Mouse (Mus musculus) liver, adult 2 months (tissue): ENCODE results near the gene Rims1. TPM values are rescaled to one million over a fixed set of nuclear protein-coding genes. Genes with fewer than 3 reads are reported as not detected.

Experiments used
- DNase-seq: peaks from one replicate; pipeline ENCODE4 v3.0.0-alpha.2; 2011; ENCODE audit warnings: low read depth, low spot score; ENCODE audit errors: extremely low read depth
- H3K27ac ChIP-seq: fragments of 200-500 bp; replicated peaks from 2 replicates; pipeline ENCODE4 v1.5.1; 2012; ENCODE audit warnings: low read depth, mild to moderate bottlenecking, control low read depth, inconsistent platforms, low read length; ENCODE audit not compliant: insufficient read depth
- H3K27me3 ChIP-seq: fragments of 200-500 bp; 2 replicates; pipeline ENCODE4 v1.6.1; 2012; ENCODE audit warnings: mild to moderate bottlenecking, moderate library complexity, low read length, inconsistent platforms; ENCODE audit not compliant: control insufficient read depth, insufficient read depth
- H3K36me3 ChIP-seq: fragments of 200-500 bp; 2 replicates; pipeline ENCODE4 v1.6.1; 2012; ENCODE audit warnings: low read length, inconsistent platforms; ENCODE audit not compliant: control insufficient read depth, insufficient read depth
- H3K4me1 ChIP-seq: fragments of 200-500 bp; 2 replicates; pipeline ENCODE4 v1.6.1; 2011; ENCODE audit warnings: low read length; ENCODE audit not compliant: control insufficient read depth, insufficient read depth
- H3K4me3 ChIP-seq: fragments of 200-500 bp; 2 replicates; pipeline ENCODE4 v1.5.1; 2011; ENCODE audit warnings: low read depth, mild to moderate bottlenecking, control low read depth, low read length, moderate library complexity; ENCODE audit not compliant: insufficient read depth
- H3K79me2 ChIP-seq: fragments of 200-500 bp; 2 replicates; pipeline ENCODE4 v1.6.1; 2012; ENCODE audit warnings: inconsistent platforms, mild to moderate bottlenecking, low read length, moderate library complexity; ENCODE audit not compliant: control insufficient read depth, insufficient read depth
- H3K9ac ChIP-seq: fragments of 200-500 bp; 2 replicates; pipeline ENCODE4 v1.6.1; 2012; ENCODE audit warnings: low read depth, mild to moderate bottlenecking, control low read depth, inconsistent platforms, low read length
- CTCF ChIP-seq: fragments of 200-500 bp; IDR thresholded peaks from 2 replicates; pipeline ENCODE4 v1.5.1; 2011; ENCODE audit warnings: low read depth, low read length, control low read depth
- POLR2A ChIP-seq: fragments of 200-500 bp; IDR thresholded peaks from 2 replicates; pipeline ENCODE4 v1.6.1; 2011; ENCODE audit warnings: low read length, control low read depth; ENCODE audit not compliant: insufficient read depth; ENCODE audit errors: extremely low read depth
- WGBS: fragments of 180-500 bp; shearing (Covaris S2); methylation state at CpG from one replicate; pipeline ENCODE4 v1.1.7; 2018; 5-methylcytosine and 5-hydroxymethylcytosine counted together
- polyA plus RNA-seq: library from polyadenylated mRNA; depleted of rRNA; stranded (reverse); fragments of >200 nt; gene quantifications from 2 replicates; pipeline ENCODE4 v1.2.3, GENCODE M21; 2012
- total RNA-seq: library from RNA; depleted of rRNA; stranded (reverse); fragments of >200 nt; gene quantifications from 2 replicates; pipeline ENCODE4 v1.2.3, GENCODE M21; 2014

Gene Rims1
- total and polyA plus RNA-seq, 2 experiments: under 0.01 TPM; not detected in 1

GRCm38 (mm10) chr1:22410173-22410572, 395.6 kb downstream of the Rims1 start:
- Histone ChIP-seq H3K4me3 (no peak overlapping the region), H3K79me2 (no peaks in the 10 kb centered on the region), H3K36me3 (no peaks in the 10 kb centered on the region), H3K27ac (no peak overlapping the region), H3K27me3 (no peaks in the 10 kb centered on the region), H3K9ac (no peak overlapping the region), H3K4me1 (no peaks in the 10 kb centered on the region)
- no peak for TF ChIP-seq CTCF
- no peak for TF ChIP-seq POLR2A
- DNase-seq: no peak
- 80% methylated on average over 7 of the region's 7 CpGs for WGBS

GRCm38 (mm10) chr1:22386361-22386760, 419.4 kb downstream of the Rims1 start:
- Histone ChIP-seq H3K36me3 (no peaks in the 10 kb centered on the region), H3K27ac (no peak overlapping the region), H3K4me1 (no peaks in the 10 kb centered on the region), H3K27me3 (no peaks in the 10 kb centered on the region), H3K4me3 (no peak overlapping the region), H3K79me2 (no peaks in the 10 kb centered on the region), H3K9ac (no peak overlapping the region)
- TF ChIP-seq CTCF: no peak
- no peak for TF ChIP-seq POLR2A
- WGBS: 68% methylated on average over 3 of the region's 3 CpGs
- DNase-seq: no peak

- 66% methylated on average over 5 of the region's 5 CpGs for WGBS
- Histone ChIP-seq H3K79me2 (no peaks in the 10 kb centered on the region), H3K4me3 (no peak overlapping the region), H3K9ac (no peak overlapping the region), H3K36me3 (no peaks in the 10 kb centered on the region), H3K27ac (no peak overlapping the region), H3K4me1 (no peaks in the 10 kb centered on the region), H3K27me3 (no peaks in the 10 kb centered on the region)
- no peak for DNase-seq
- TF ChIP-seq POLR2A: no peak
Measured at GRCm38 (mm10) chr1:22377652-22378051, 428.1 kb downstream of the Rims1 start.

GRCm38 (mm10) chr1:22377062-22377461, 428.7 kb downstream of the Rims1 start:
- Histone ChIP-seq H3K9ac (no peak overlapping the region), H3K27me3 (no peaks in the 10 kb centered on the region), H3K4me1 (no peaks in the 10 kb centered on the region), H3K36me3 (no peaks in the 10 kb centered on the region), H3K27ac (no peak overlapping the region), H3K4me3 (no peak overlapping the region), H3K79me2 (no peaks in the 10 kb centered on the region)
- WGBS: 56% methylated on average over 6 of the region's 6 CpGs
- no peak for DNase-seq
- TF ChIP-seq POLR2A: no peak
- TF ChIP-seq CTCF: no peak

GRCm38 (mm10) chr1:22356209-22356608, 449.6 kb downstream of the Rims1 start:
- Histone ChIP-seq H3K27ac (no peak overlapping the region), H3K4me3 (no peak overlapping the region), H3K79me2 (no peaks in the 10 kb centered on the region), H3K27me3 (no peaks in the 10 kb centered on the region), H3K36me3 (no peaks in the 10 kb centered on the region), H3K4me1 (no peaks in the 10 kb centered on the region), H3K9ac (no peak overlapping the region)
- WGBS: 86% methylated on average over 2 of the region's 2 CpGs
- TF ChIP-seq POLR2A: no peak
- no peak for TF ChIP-seq CTCF
- DNase-seq: no peak

- no peak overlapping the region for H3K27ac ChIP-seq
- WGBS: 78% methylated on average over 4 of the region's 4 CpGs
- H3K36me3 ChIP-seq: no peaks in the 10 kb centered on the region
- no peak overlapping the region for H3K4me3 ChIP-seq
- H3K79me2 ChIP-seq: no peaks in the 10 kb centered on the region
- TF ChIP-seq CTCF: no peak
- no peak for TF ChIP-seq POLR2A
- no peak for DNase-seq
- H3K9ac ChIP-seq: no peak overlapping the region
- H3K27me3 ChIP-seq: no peaks in the 10 kb centered on the region
- no peaks in the 10 kb centered on the region for H3K4me1 ChIP-seq
Measured at GRCm38 (mm10) chr1:22353687-22354086, 452.1 kb downstream of the Rims1 start.
